Mouse (Mus musculus): ENCODE measurements around the gene Map4.

Map4 gene

DNA sequence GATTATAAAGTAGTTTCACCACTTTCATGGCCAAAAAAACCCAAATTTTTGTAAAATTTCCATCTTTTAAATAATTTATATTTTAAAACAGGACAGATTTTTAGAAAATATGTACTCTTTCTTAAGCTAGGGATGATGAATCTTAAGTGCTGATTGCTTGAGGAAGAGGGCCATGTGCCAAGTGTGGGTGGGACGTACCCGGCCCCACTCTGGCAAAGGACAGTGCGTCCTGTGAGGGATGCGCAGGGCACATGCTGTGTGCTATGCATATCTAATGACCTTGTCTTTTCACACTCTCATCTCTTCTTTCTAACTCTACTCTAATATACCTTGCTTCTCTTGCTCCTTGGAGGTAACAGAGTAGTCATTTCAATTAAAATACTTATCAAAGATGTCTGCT, 66.2 kb downstream of the Map4 start:
- DNase-seq (ENCODE audit: low spot score in 2 of 2): no peak

GRCm38 (mm10) chr9:110001946-110002345, 70.7 kb downstream of the Map4 start:
- DNase-seq (ENCODE audit: low spot score in 2 of 2): no peak

DNA sequence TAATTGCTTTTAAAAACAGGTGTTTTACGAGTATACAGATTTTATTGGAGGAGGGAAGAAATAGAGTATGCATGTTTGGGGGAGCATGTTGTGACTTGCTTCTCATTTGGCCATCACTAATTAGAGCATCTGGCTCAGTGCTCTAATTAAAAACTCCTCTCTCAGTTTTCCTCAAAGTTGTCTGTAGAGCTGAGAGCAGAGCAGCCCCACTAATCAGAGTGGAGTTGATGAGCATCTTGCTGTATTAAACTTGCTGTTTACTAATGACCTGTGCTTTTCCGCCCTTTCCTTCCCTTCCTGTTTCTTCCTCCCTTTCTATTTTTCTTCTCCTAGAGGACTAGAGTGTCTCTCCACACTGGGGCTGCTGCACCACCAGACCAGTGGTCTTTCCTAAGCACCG, 71.2 kb downstream of the Map4 start:
- DNase-seq (ENCODE audit: low spot score in 2 of 2): no peak

DNA sequence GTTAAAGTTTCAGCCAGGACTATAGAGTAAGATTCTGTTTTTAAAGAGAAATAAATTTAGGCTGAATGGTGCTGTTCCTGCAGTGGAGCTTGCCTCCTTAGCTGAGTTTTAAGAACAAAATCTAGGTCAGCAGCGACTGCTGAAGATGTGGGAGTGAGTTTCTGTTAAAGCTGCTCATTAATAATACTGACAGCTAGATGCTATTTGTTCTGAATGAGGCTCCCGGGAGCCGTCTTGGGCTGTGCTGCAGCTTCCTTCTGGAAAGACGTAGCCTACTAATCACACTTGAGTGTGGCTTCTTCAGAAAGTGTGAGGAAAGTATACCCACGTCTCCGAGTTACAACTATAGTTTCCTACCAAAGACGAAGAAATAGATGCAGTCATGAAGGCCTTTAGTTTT, 88.0 kb downstream of the Map4 start:
- peak in 1 of 2 experiments; percentile 29 for DNase-seq (ENCODE audit: low spot score in 2 of 2)

DNA sequence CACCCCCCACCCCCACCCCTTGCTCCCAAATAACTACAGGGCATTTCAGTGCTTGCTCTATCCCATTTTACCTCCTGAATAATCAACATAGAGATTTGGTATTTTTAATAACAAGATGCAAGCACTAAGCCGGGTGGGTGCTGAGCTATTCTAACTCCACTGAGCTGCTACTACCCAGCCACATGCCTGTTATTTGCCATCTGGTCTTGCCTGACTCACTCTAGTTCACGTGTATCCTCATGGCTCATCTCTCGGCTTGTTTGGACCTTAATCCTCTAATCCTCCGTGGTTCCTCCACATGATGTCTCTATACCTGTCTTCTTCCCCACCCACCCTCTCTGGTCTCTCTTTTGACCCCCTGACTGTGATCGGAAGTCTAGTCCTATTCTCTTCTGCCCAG, 89.1 kb downstream of the Map4 start:
- DNase-seq (ENCODE audit: low spot score in 2 of 2): peak in 1 of 2 experiments; percentile 32

GRCm38 (mm10) chr9:110021463-110021862, 90.2 kb downstream of the Map4 start:
- no peak for DNase-seq (ENCODE audit: low spot score in 2 of 2)

DNA sequence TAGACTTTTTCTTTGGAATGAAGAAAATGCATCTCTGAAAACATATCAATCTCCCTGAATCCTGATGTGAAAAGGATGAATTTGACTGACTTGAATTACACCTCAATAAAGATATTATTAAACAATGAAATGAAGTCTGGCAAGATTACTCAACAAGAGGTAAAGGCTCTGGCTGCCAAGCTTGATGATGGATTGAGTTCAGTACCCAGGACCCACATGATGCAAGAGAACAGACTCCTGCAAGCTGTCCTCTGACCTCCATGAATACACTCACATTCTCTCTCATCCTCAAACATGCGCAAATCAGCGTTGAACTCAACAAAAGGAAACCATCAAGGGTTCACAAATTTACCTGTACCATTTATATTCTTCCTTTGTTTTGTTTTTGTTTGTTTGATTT, 90.9 kb downstream of the Map4 start:
- no peak for DNase-seq (ENCODE audit: low spot score in 2 of 2)

DNA sequence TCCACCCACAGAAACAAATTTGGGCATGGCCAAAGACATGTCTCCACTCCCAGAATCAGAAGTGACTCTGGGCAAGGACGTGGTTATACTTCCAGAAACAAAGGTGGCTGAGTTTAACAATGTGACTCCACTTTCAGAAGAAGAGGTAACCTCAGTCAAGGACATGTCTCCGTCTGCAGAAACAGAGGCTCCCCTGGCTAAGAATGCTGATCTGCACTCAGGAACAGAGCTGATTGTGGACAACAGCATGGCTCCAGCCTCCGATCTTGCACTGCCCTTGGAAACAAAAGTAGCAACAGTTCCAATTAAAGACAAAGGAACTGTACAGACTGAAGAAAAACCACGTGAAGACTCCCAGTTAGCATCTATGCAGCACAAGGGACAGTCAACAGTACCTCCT, 103.8 kb downstream of the Map4 start:
- no peak for DNase-seq (ENCODE audit: low spot score in 2 of 2)

- no peak for DNase-seq (ENCODE audit: low spot score in 2 of 2)
Measured at GRCm38 (mm10) chr9:110037895-110038294, 106.6 kb downstream of the Map4 start.

DNA sequence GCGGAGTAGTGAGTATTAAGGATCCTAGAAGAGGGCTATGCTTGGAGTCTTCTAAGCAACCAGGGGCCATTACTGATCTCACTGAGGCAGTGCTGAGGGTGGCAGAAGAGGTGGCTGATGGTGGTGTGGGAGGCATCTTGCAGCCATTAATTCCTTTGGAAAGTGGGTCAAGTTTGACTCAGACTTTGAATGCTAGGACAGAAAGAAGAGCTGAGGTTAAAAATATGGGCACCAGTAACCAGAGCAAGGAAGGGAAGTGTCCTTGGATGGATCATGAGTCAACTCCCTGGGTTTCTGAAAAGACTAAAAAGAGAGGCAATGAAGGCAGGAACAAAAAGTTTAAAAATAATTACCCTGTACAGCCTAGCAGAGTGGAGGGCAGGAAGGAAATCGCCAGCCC, 107.2 kb downstream of the Map4 start:
- no peak for DNase-seq (ENCODE audit: low spot score in 2 of 2)

DNA sequence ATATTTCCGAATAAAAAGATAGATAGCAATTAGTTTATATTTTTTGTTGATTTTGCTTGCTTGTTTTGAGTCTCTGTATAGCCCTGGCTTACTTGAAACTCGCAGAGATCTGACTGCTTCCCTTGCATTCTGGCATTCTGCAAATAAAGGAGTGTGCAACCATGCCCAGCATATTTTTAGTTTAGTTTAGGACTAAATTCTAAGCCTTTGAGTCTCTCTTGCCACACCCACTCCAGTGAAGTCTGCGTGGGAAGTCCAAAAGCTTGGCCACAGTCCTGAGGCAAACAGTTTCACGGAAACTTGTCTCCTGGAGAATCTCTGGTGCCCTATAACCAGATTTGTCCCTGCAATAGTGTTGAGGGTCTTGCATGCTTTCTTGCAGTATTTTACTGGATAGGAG, 113.1 kb downstream of the Map4 start:
- peak in 1 of 2 experiments; percentile 67 for DNase-seq (ENCODE audit: low spot score in 2 of 2)

GRCm38 (mm10) chr9:110045763-110046377, 114.6 kb downstream of the Map4 start:
- DNase-seq (ENCODE audit: low spot score in 2 of 2): no peak

DNA sequence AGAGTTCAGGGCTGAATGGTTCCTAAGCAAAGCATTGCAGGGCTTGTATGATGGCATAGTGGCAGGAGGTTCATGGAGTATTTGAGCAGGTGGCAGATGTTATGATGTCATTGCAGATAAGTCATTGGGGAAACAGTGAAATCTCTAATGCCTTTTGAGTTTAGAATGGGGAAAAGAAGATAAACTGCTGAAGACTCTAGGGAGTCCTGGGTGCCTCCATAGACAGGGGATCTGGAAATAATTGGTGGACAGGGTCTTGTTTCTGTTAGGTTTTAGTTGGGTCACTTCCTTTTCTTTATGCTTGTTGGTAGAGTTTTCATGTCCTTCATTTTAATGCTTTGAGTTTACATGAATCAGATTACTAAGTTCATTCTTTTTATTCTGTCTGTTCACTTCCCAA, 116.0 kb downstream of the Map4 start:
- no peak for DNase-seq (ENCODE audit: low spot score in 2 of 2)

- DNase-seq (ENCODE audit: low spot score in 2 of 2): no peak
Measured at GRCm38 (mm10) chr9:110047857-110048256, 116.6 kb downstream of the Map4 start.

GRCm38 (mm10) chr9:110051184-110051583, 119.9 kb downstream of the Map4 start:
- DNase-seq (ENCODE audit: low spot score in 2 of 2): no peak

- DNase-seq (ENCODE audit: low spot score in 2 of 2): peak; percentile 59 to 87
Measured at GRCm38 (mm10) chr9:110051869-110052661, 120.8 kb downstream of the Map4 start.

DNA sequence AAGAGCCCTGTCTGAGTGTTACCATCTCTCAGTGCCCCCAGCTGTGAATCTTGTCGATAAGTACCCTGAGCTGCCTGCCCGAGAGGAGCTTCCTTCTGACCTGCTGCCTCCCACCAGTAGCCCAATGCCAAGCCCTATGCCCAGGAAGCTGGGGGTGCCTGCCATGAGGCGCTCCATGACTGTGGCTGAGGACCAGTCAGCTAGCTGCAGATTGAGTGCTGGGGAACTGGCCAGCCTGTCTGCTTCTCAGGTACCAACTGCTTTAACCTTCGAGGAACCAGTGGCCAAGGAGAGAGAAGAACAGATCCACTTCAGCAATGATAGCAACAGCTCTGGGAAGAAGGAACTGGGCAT, 121.7 kb downstream of the Map4 start:
- no peak for DNase-seq (ENCODE audit: low spot score in 2 of 2)

- DNase-seq (ENCODE audit: low spot score in 2 of 2): peak; percentile 42 to 71
Measured at GRCm38 (mm10) chr9:110053305-110054079, 122.2 kb downstream of the Map4 start.

- no peak for DNase-seq (ENCODE audit: low spot score in 2 of 2)
Measured at GRCm38 (mm10) chr9:110054080-110054421, 122.8 kb downstream of the Map4 start.

GRCm38 (mm10) chr9:110054781-110055180, 123.5 kb downstream of the Map4 start:
- no peak for DNase-seq (ENCODE audit: low spot score in 2 of 2)

DNA sequence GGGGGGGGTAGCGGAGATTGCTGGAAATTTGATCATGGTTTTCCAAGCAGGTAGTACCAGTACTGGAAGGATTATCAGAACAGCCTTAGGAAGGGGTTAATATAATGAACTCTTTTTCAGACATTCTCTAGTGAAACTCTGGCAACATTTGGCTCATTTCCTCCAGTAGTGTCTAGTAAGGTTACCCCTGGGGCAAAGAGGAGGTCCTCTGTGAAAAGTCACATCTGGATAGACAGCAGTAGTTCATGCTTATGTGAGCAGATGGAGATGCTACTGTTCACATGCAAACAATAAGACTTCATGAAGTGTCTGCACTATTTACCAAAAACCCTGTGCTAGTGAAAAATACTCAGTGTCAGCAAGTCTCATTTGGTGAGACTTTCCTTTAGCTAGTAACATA, 125.9 kb downstream of the Map4 start:
- DNase-seq (ENCODE audit: low spot score in 2 of 2): no peak

- no peak for DNase-seq (ENCODE audit: low spot score in 2 of 2)
Measured at GRCm38 (mm10) chr9:110060761-110061160, 129.5 kb downstream of the Map4 start.

- DNase-seq (ENCODE audit: low spot score in 2 of 2): no peak
Measured at GRCm38 (mm10) chr9:110062405-110062804, 131.1 kb downstream of the Map4 start.

Measured in left cerebral cortex, adult 9 months (tissue).